Mouse (Mus musculus): Measurements from ENCODE around the gene Wdr53. TPM values are rescaled to one million over a fixed set of nuclear protein-coding genes. Genes with fewer than 3 reads are reported as not detected.
"Not testable (repeated sequence)": the region's sequence is repeated elsewhere in the genome, so short reads cannot be mapped to it uniquely, and the experiment has no call there.

Wdr53 gene
- total RNA-seq (2021): 1 to 10 TPM; 6.2 to 7.8 TPM
- long read RNA-seq, experiment 1, partial matches to known transcripts: 0 of 5 reads
- long read RNA-seq, experiment 1, other reads (novel, unspliced or antisense): 2 of 5 reads
- long read RNA-seq, experiment 2, partial matches to known transcripts: 0 of 2 reads
- long read RNA-seq, experiment 2, other reads (novel, unspliced or antisense): 0 of 2 reads

- peak within 1 kb of the TSS; percentile 96 for H3K27ac ChIP-seq
- H3K4me3 ChIP-seq: peak within 1 kb of the TSS; percentile 92
- no peak for TF ChIP-seq CTCF (IDR thresholded peaks at IDR 0.05)
- intact Hi-C loops (cut with DNase I): loop anchor here (2.0 to 10.0 kb wide), 2 partner anchors 302 to 816 kb away; partner anchors contain the start of genes 0610012G03Rik, Lmln and Ncbp2
- peak; percentile 99 for DNase-seq
Measured at GRCm38 (mm10) chr16:32246952-32247370, at the start of gene Wdr53, which contains the start of gene Fbxo45. Gene Wdr53, plus strand, starts transcription at chr16:32247227. Gene Fbxo45, minus strand, starts transcription at chr16:32247158.

- intact Hi-C loops (cut with DNase I): loop anchor here (5.0 kb wide), 2 partner anchors 68 to 83 kb away; no protein-coding TSS in a partner anchor
- DNase-seq: peak; percentile 27
- Histone ChIP-seq H3K4me3 (peak overlapping the region; percentile 73), H3K27ac (peak overlapping the region; percentile 93)
- TF ChIP-seq CTCF (IDR thresholded peaks at IDR 0.05): no peak
Measured at GRCm38 (mm10) chr16:32200256-32201003, 46.6 kb upstream of the Wdr53 start.

GRCm38 (mm10) chr16:32201004-32201325 is 46.1 kb upstream of the Wdr53 start:
- intact Hi-C loops (cut with DNase I): loop anchor here (5.0 kb wide), 2 partner anchors 69 to 84 kb away; no protein-coding TSS in a partner anchor
- peak overlapping the region; percentile 93 for H3K27ac ChIP-seq
- TF ChIP-seq CTCF (IDR thresholded peaks at IDR 0.05): no peak
- DNase-seq: no peak
- H3K4me3 ChIP-seq: peak overlapping the region; percentile 73

- Histone ChIP-seq H3K4me3 (no peak overlapping the region), H3K27ac (peak overlapping the region; percentile 38; the same call in 1 of the 2 replicates)
- TF ChIP-seq CTCF (IDR thresholded peaks at IDR 0.05): peak; percentile 52
- intact Hi-C loops (cut with DNase I): loop anchor here (5.0 kb wide), 2 partner anchors 70 to 85 kb away; no protein-coding TSS in a partner anchor
- peak; percentile 78 for DNase-seq
Measured at GRCm38 (mm10) chr16:32202681-32203080, 44.3 kb upstream of the Wdr53 start.

GRCm38 (mm10) chr16:32204902-32205301 is 42.1 kb upstream of the Wdr53 start:
- DNase-seq: peak; percentile 42
- intact Hi-C loops (cut with DNase I): loop anchor here (5.0 kb wide), 2 partner anchors 73 to 88 kb away; no protein-coding TSS in a partner anchor
- Histone ChIP-seq H3K4me3 (no peak overlapping the region), H3K27ac (no peak overlapping the region)
- peak; percentile 45 for TF ChIP-seq CTCF (IDR thresholded peaks at IDR 0.05)

- peak overlapping the region; percentile 24; the same call in 1 of the 2 replicates for H3K27ac ChIP-seq
- peak; percentile 29 for DNase-seq
- intact Hi-C loops (cut with DNase I): no loop called here
- no peak for TF ChIP-seq CTCF (IDR thresholded peaks at IDR 0.05)
- no peak overlapping the region for H3K4me3 ChIP-seq
Measured at GRCm38 (mm10) chr16:32214156-32214555, 32.9 kb upstream of the Wdr53 start.

- peak; percentile 40 for DNase-seq
- no peak for TF ChIP-seq CTCF (IDR thresholded peaks at IDR 0.05)
- intact Hi-C loops (cut with DNase I): no loop called here
- H3K27ac ChIP-seq: peak overlapping the region; percentile 53; the same call in 1 of the 2 replicates
- H3K4me3 ChIP-seq: peak overlapping the region; percentile 23; the same call in 1 of the 2 replicates
Measured at GRCm38 (mm10) chr16:32214804-32215576, 32.0 kb upstream of the Wdr53 start.

GRCm38 (mm10) chr16:32221803-32222202 is 25.2 kb upstream of the Wdr53 start:
- no peak for TF ChIP-seq CTCF (IDR thresholded peaks at IDR 0.05)
- Histone ChIP-seq H3K4me3 (no peak overlapping the region), H3K27ac (no peak overlapping the region)
- DNase-seq: no peak
- intact Hi-C loops (cut with DNase I): no loop called here

GRCm38 (mm10) chr16:32222399-32222798 is 24.6 kb upstream of the Wdr53 start:
- TF ChIP-seq CTCF (IDR thresholded peaks at IDR 0.05): no peak
- no peak for DNase-seq
- Histone ChIP-seq H3K4me3 (no peak overlapping the region), H3K27ac (no peak overlapping the region)
- intact Hi-C loops (cut with DNase I): no loop called here

- H3K4me3 ChIP-seq; DNase-seq; H3K27ac ChIP-seq; intact Hi-C loops (cut with DNase I): not testable (repeated sequence)
Measured at GRCm38 (mm10) chr16:32232050-32232449, 15.0 kb upstream of the Wdr53 start.

- H3K4me3 ChIP-seq: no peak overlapping the region
- intact Hi-C loops (cut with DNase I): no loop called here
- no peak for TF ChIP-seq CTCF (IDR thresholded peaks at IDR 0.05)
- no peak overlapping the region for H3K27ac ChIP-seq
- no peak for DNase-seq
Measured at GRCm38 (mm10) chr16:32237930-32238680, 8.9 kb upstream of the Wdr53 start.
